Mouse (Mus musculus): ENCODE data around the gene Alg14. TPM values are rescaled to one million over a fixed set of nuclear protein-coding genes. Genes with fewer than 3 reads are reported as not detected.

Alg14 gene
- polyA plus RNA-seq, 1 experiment: 4.7 TPM

DNA sequence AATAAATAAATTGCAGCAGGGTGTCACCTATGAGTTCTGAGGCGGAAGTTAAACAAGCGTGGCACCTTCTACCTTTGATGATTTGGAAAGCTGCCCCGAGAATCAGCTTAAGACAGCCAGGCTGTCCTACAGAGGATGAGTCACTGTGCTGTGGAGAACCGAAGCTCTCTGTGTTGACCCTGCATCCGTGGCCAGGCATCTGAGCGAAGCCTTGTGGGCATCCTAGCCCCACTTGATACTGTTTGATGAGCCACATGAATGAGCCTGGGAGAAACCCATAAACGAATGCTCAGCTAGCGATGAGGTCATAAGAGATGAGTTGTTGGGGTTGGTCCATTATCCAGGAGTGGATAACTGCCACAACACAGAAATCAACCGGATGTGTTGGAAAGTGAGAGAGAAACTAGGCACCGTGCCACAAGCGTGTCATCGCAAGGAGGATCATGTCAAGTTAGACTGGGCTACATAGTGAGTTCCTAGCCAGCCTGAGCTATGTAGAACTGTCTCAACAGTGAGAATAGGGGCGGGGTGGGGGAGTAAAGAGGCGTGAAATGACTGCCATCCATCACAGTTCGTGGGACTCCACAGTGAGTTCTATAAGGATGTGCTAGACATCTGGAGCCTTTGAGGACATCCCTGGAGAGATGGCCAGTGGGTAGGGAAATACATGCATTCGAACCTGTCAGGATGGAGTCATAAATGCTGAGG, 104.2 kb downstream of the Alg14 start:
- WGBS: 87% methylated on average over 16 of the region's 16 CpGs
- Histone ChIP-seq H3K27ac (ENCODE audit: control insufficient read depth, insufficient read depth, low read depth, low read length, poor library complexity) (no peak overlapping the region), H3K4me1 (ENCODE audit: control insufficient read depth, insufficient read depth, low read length) (no peaks in the 10 kb centered on the region; the same call in 1 of the 2 replicates), H3K4me3 (replicated peaks; ENCODE audit: control insufficient read depth, low read depth, low read length) (no peak overlapping the region)
- no peak for TF ChIP-seq POLR2A (IDR thresholded peaks at IDR 0.05; ENCODE audit: borderline replicate concordance, control insufficient read depth, low read depth, low read length)
- TF ChIP-seq CTCF (IDR thresholded peaks at IDR 0.05; ENCODE audit: control insufficient read depth, insufficient read depth, low read length): no peak

DNA sequence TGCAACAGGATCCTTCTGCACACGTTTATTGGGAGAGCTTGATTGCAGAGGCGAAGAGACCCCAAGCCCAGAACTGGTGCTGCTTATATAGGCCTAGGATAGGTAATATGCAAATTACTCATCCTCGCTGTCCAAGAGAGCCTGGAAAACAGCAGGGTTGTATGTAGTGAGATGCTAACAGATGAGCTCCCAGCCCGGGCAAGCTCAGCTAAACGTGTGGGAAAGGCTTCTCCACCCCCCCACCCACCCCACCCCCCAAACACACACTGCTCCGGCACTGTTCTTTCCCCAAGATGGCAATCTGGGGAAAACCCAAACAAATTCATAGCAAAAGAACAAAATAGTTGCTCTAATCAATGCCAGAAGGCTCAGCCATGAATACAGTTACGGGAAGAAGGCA, 105.0 kb downstream of the Alg14 start:
- 85% methylated on average over 7 of the region's 7 CpGs for WGBS
- Histone ChIP-seq H3K27ac (ENCODE audit: control insufficient read depth, insufficient read depth, low read depth, low read length, poor library complexity) (no peak overlapping the region), H3K4me3 (replicated peaks; ENCODE audit: control insufficient read depth, low read depth, low read length) (no peak overlapping the region), H3K4me1 (ENCODE audit: control insufficient read depth, insufficient read depth, low read length) (no peaks in the 10 kb centered on the region; the same call in 1 of the 2 replicates)
- TF ChIP-seq CTCF (IDR thresholded peaks at IDR 0.05; ENCODE audit: control insufficient read depth, insufficient read depth, low read length) (no peak), POLR2A (IDR thresholded peaks at IDR 0.05; ENCODE audit: borderline replicate concordance, control insufficient read depth, low read depth, low read length) (no peak)

DNA sequence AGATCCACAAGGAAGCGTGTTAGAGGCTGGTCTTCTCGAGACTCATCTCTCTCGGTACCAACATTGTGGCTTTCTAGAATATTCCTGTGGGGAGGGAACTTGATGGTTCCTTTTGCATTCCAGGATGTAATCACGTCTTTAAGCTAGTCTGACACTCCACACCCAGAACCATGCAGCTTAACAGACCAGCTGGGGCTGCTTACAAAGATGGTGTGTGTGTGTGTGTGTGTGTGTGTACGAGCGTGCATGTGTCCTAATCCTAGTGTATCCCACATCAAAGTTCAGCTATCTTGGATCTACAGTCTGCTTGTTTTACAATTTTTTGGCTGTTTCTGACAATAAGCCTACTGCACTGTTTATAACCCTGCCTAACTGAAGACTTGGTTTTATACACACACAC, 105.4 kb downstream of the Alg14 start:
- Histone ChIP-seq H3K4me3 (replicated peaks; ENCODE audit: control insufficient read depth, low read depth, low read length) (no peak overlapping the region), H3K4me1 (ENCODE audit: control insufficient read depth, insufficient read depth, low read length) (no peaks in the 10 kb centered on the region; the same call in 1 of the 2 replicates), H3K27ac (ENCODE audit: control insufficient read depth, insufficient read depth, low read depth, low read length, poor library complexity) (no peak overlapping the region)
- no peak for TF ChIP-seq POLR2A (IDR thresholded peaks at IDR 0.05; ENCODE audit: borderline replicate concordance, control insufficient read depth, low read depth, low read length)
- TF ChIP-seq CTCF (IDR thresholded peaks at IDR 0.05; ENCODE audit: control insufficient read depth, insufficient read depth, low read length): no peak
- WGBS: 77% methylated on average over 6 of the region's 6 CpGs

DNA sequence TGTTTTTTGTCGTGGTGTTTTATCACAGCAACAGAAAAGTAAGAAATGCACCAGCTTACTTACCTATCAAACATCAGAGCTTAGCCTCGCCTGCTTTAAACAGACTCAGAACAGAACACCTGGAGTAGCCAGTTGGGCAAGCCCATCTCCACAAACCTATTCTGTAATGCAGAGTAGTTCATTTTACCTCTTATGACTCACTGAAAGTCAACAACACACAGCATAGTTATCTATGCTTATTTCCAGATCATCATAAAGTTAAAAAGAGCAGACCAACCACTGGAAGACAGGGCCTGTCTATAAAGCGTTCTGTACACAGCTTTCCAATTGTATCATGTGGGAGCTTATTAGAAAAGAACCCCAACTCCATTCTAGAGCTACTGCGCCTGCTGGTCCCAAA, 109.8 kb downstream of the Alg14 start:
- Histone ChIP-seq H3K4me1 (ENCODE audit: control insufficient read depth, insufficient read depth, low read length) (no peaks in the 10 kb centered on the region), H3K4me3 (replicated peaks; ENCODE audit: control insufficient read depth, low read depth, low read length) (no peak overlapping the region), H3K27ac (ENCODE audit: control insufficient read depth, insufficient read depth, low read depth, low read length, poor library complexity) (no peak overlapping the region)
- 73% methylated on average over 4 of the region's 4 CpGs for WGBS
- TF ChIP-seq CTCF (IDR thresholded peaks at IDR 0.05; ENCODE audit: control insufficient read depth, insufficient read depth, low read length) (no peak), POLR2A (IDR thresholded peaks at IDR 0.05; ENCODE audit: borderline replicate concordance, control insufficient read depth, low read depth, low read length) (no peak)

DNA sequence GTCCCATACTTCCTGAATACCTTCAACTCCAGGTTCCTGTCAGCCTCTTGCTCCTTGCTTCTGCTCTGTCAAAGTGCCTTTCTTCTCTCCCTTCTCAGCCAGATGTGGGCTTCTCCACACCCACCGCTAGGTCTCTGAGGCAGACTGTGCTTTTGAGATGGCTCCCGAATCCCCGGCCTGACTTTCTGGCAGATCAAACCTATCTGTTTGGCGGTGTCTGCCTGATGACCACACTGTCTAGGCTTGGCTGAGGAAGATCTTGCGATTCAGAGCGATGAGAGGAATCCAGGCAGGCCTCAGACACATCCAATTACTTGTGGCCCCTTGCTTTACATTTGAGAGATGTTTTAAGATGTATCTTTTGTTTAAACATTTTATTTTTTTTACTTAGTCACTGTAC, 110.5 kb downstream of the Alg14 start:
- Histone ChIP-seq H3K27ac (ENCODE audit: control insufficient read depth, insufficient read depth, low read depth, low read length, poor library complexity) (no peak overlapping the region), H3K4me3 (replicated peaks; ENCODE audit: control insufficient read depth, low read depth, low read length) (no peak overlapping the region), H3K4me1 (ENCODE audit: control insufficient read depth, insufficient read depth, low read length) (no peaks in the 10 kb centered on the region)
- no peak for TF ChIP-seq POLR2A (IDR thresholded peaks at IDR 0.05; ENCODE audit: borderline replicate concordance, control insufficient read depth, low read depth, low read length)
- whole genome bisulfite sequencing: 87% methylated on average over 6 of the region's 6 CpGs

DNA sequence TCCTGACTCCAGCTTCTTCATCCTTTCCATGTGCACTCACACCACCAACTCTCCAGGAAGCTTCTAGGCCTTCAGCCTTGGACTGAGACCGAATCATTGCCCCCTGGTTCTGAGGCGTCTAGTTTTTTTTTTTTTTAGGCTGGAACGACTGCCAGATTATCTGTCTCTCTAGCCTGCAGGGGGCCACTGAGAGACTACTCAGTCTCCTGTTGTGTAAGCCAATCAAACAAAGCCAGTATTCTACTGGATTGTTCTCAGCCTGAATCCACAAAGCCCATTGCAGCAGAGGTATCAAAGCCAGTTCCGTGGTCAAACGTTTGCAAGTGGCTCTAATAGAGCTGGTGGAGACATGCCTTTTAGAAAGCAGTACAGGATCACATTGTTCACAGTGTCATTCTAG, 111.9 kb downstream of the Alg14 start:
- no peak overlapping the region for H3K27ac ChIP-seq (ENCODE audit: control insufficient read depth, insufficient read depth, low read depth, low read length, poor library complexity)
- no peak for TF ChIP-seq POLR2A (IDR thresholded peaks at IDR 0.05; ENCODE audit: borderline replicate concordance, control insufficient read depth, low read depth, low read length)
- H3K4me1 ChIP-seq (ENCODE audit: control insufficient read depth, insufficient read depth, low read length): no peaks in the 10 kb centered on the region
- 48% methylated on average over 5 of the region's 5 CpGs for WGBS
- H3K4me3 ChIP-seq (replicated peaks; ENCODE audit: control insufficient read depth, low read depth, low read length): no peak overlapping the region

DNA sequence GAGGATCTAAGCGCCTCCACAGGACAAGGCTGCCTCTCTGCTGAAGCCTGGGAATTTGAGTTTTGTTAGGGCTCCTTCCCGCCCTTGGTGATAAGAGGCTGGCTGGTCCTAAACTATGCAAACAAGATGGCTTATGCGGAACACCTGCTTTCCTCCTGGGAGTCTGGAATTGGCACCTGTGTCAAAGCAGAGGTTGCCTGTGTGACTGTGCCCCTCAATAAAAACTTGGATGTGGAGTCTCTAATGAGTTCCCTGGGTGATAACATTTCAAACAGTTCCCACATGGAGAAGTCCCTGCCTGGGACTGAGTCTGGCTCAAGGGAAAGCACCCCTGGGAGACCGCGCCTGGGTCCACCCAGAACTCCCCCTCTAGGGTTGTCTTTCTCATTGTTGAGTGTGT, 113.5 kb downstream of the Alg14 start:
- TF ChIP-seq POLR2A (IDR thresholded peaks at IDR 0.05; ENCODE audit: borderline replicate concordance, control insufficient read depth, low read depth, low read length) (no peak), CTCF (IDR thresholded peaks at IDR 0.05; ENCODE audit: control insufficient read depth, insufficient read depth, low read length) (no peak)
- no peak overlapping the region for H3K27ac ChIP-seq (ENCODE audit: control insufficient read depth, insufficient read depth, low read depth, low read length, poor library complexity)
- H3K4me1 ChIP-seq (ENCODE audit: control insufficient read depth, insufficient read depth, low read length): no peaks in the 10 kb centered on the region
- WGBS: 85% methylated on average over 5 of the region's 5 CpGs
- no peak overlapping the region for H3K4me3 ChIP-seq (replicated peaks; ENCODE audit: control insufficient read depth, low read depth, low read length)

DNA sequence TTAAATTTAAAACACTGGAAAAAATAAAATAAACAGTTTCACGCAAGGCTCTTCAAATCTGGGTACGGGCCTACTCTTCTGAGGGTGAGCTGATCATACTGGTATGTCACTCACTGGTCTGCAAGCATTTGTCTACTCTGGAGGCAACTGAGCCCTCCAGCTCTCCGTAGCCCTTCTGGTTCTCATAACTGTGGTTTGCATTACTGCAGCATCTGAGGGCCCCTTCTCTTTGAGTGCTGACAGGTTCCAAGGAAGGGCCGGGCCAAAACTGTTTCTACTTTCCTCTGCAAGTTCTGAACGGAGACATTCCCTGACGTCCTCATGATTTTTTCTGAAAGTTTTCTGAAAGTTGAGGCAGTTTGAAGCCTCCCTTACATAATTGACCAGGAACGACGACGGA, 115.8 kb downstream of the Alg14 start:
- Histone ChIP-seq H3K4me3 (replicated peaks; ENCODE audit: control insufficient read depth, low read depth, low read length) (no peak overlapping the region), H3K27ac (ENCODE audit: control insufficient read depth, insufficient read depth, low read depth, low read length, poor library complexity) (no peak overlapping the region), H3K4me1 (ENCODE audit: control insufficient read depth, insufficient read depth, low read length) (no peaks in the 10 kb centered on the region)
- 83% methylated on average over 9 of the region's 9 CpGs for WGBS
- TF ChIP-seq POLR2A (IDR thresholded peaks at IDR 0.05; ENCODE audit: borderline replicate concordance, control insufficient read depth, low read depth, low read length): no peak
- TF ChIP-seq CTCF (IDR thresholded peaks at IDR 0.05; ENCODE audit: control insufficient read depth, insufficient read depth, low read length): no peak

DNA sequence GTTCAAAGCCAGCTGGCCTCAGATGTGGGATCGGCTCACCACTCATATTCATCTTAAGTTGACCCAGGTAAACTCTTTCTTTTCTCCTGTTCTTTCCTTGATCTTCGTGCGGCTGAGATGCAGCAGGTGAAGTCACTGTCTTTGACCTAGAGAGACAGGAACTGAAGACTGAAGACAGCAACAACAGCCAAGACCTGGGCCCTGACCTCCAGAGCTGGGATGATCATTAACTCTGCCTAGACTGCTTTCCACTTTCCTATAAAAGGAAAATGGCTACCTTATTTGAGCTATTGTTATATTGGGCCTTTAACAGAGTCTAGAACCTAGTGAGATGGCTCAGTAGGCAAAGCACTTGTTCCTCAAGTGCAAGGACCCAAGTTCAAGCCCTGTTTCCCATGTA, 116.8 kb downstream of the Alg14 start:
- WGBS: 74% methylated on average over 3 of the region's 3 CpGs
- no peak for TF ChIP-seq POLR2A (IDR thresholded peaks at IDR 0.05; ENCODE audit: borderline replicate concordance, control insufficient read depth, low read depth, low read length)
- no peak for TF ChIP-seq CTCF (IDR thresholded peaks at IDR 0.05; ENCODE audit: control insufficient read depth, insufficient read depth, low read length)
- Histone ChIP-seq H3K4me1 (ENCODE audit: control insufficient read depth, insufficient read depth, low read length) (no peaks in the 10 kb centered on the region), H3K4me3 (replicated peaks; ENCODE audit: control insufficient read depth, low read depth, low read length) (no peak overlapping the region), H3K27ac (ENCODE audit: control insufficient read depth, insufficient read depth, low read depth, low read length, poor library complexity) (no peak overlapping the region)
